Mouse (Mus musculus) olfactory bulb, adult 2 months (tissue): ENCODE measurements around the gene Pttg1.

Experiments
- CTCF ChIP-seq: fragments of 200-500 bp; IDR thresholded peaks from 2 replicates; pipeline ENCODE4 v1.5.1; 2012; ENCODE audit warnings: low read depth, mild to moderate bottlenecking, low read length, moderate library complexity; ENCODE audit not compliant: insufficient read depth
- POLR2A ChIP-seq: fragments of 200-500 bp; IDR thresholded peaks from 2 replicates; pipeline ENCODE4 v1.6.1; 2012; ENCODE audit warnings: mild to moderate bottlenecking, low read depth, low read length, moderate library complexity; ENCODE audit not compliant: insufficient read depth

DNA sequence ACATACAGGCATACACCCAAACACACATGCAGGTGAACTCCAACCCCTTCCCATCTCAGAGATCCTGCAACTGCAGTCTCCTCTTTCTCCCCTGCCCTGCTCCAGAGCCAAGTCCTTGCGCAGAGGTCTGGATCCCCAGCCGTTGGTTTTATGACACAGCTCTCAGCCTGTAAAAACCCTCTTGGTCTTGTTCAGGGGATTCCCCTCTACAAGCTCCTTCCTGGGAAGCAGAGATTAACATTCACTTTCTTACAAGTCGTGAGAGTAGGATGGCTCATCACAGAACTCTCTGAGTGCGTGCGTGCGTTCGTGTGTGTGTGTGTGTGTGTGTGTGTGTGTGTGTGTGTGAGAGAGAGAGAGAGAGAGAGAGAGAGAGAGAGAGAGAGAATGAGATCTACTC is 15.8 kb downstream of the Pttg1 start:
- no peak for TF ChIP-seq POLR2A
- no peak for TF ChIP-seq CTCF
